Mouse (Mus musculus) testis, adult 2 months (tissue): ENCODE data around the gene Adat3. TPM values are rescaled to one million over a fixed set of nuclear protein-coding genes. Genes with fewer than 3 reads are reported as not detected.

Experiments used
- H3K27ac ChIP-seq: fragments of 200-500 bp; 2 replicates; pipeline ENCODE4 v1.5.1; 2012; ENCODE audit warnings: low read depth, low read length; ENCODE audit not compliant: control insufficient read depth, insufficient read depth
- H3K27me3 ChIP-seq: fragments of 200-500 bp; 2 replicates; pipeline ENCODE4 v1.6.1; 2012; ENCODE audit warnings: mild to moderate bottlenecking, low read length, moderate library complexity; ENCODE audit not compliant: control insufficient read depth, insufficient read depth
- H3K36me3 ChIP-seq: fragments of 200-500 bp; 2 replicates; pipeline ENCODE4 v1.6.1; 2012; ENCODE audit warnings: mild to moderate bottlenecking, low read length; ENCODE audit not compliant: control insufficient read depth, insufficient read depth
- H3K4me1 ChIP-seq: fragments of 200-500 bp; 2 replicates; pipeline ENCODE4 v1.6.1; 2012; ENCODE audit warnings: low read length; ENCODE audit not compliant: control insufficient read depth, insufficient read depth
- H3K4me3 ChIP-seq: fragments of 200-500 bp; 2 replicates; pipeline ENCODE4 v1.5.1; 2012; ENCODE audit warnings: low read depth, mild to moderate bottlenecking, low read length, moderate library complexity, mixed read lengths; ENCODE audit not compliant: control insufficient read depth
- CTCF ChIP-seq: fragments of 200-500 bp; IDR thresholded peaks from 2 replicates; pipeline ENCODE4 v1.5.1; 2012; ENCODE audit warnings: low read depth, mild to moderate bottlenecking, inconsistent platforms, low read length, moderate library complexity; ENCODE audit not compliant: control insufficient read depth, insufficient read depth, insufficient replicate concordance
- POLR2A ChIP-seq: fragments of 200-500 bp; IDR thresholded peaks from 2 replicates; pipeline ENCODE4 v1.6.1; 2012; ENCODE audit warnings: low read depth, mild to moderate bottlenecking, inconsistent platforms, low read length, moderate library complexity; ENCODE audit not compliant: control insufficient read depth
- polyA plus RNA-seq: library from polyadenylated mRNA; depleted of rRNA; stranded (reverse); fragments of >200 nt; gene quantifications from 2 replicates; pipeline ENCODE4 v1.2.3, GENCODE M21; 2012; rRNA removed

The Adat3 gene
- 46.6 and 56.1 TPM in 2 replicates for polyA plus RNA-seq

DNA sequence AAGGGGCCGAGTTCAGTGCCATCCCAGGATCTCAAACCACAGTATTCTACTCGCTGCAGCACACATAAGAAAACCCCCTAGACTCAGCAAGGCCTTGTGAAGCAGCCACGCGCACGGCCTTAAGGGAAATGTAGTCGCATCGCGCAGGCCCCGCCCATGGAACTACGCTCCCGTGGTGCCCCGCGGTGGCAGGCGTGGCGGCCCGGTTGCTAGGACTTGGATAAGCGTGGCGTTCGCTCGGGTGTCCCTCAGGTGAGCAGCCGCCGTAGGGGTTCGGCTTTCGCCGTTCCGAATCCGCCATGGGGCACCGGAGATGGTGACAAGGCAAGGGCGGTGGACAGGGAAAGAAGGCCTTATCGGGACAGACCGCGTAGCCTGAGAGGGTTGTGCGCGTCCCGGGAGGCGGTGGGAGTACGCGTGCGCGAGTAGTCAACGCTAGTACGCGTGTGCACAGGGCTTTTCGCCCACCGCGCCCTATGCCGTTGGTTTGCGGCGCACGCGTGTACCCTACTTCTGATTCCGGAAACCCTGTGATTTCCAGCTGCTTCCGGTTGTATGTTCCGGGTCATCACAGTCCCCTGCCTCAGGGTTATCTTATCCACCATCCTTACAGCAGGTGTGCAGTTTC, at the start of gene Adat3, which contains the start of gene Scamp4:
Gene Adat3, plus strand, starts transcription at position 183 of the 628 bp plus-strand sequence.
Gene Scamp4, plus strand, starts transcription at position 175 of the 628 bp plus-strand sequence.
- Histone ChIP-seq H3K4me3 (peak within 1 kb of the TSS; percentile 98), H3K4me1 (peaks cover 12% of the 10 kb centered on the region), H3K27ac (peak within 1 kb of the TSS; percentile 98), H3K36me3 (no peaks in the 10 kb centered on the region), H3K27me3 (no peaks in the 10 kb centered on the region)
- TF ChIP-seq CTCF (no peak), POLR2A (peak; percentile 93)

DNA sequence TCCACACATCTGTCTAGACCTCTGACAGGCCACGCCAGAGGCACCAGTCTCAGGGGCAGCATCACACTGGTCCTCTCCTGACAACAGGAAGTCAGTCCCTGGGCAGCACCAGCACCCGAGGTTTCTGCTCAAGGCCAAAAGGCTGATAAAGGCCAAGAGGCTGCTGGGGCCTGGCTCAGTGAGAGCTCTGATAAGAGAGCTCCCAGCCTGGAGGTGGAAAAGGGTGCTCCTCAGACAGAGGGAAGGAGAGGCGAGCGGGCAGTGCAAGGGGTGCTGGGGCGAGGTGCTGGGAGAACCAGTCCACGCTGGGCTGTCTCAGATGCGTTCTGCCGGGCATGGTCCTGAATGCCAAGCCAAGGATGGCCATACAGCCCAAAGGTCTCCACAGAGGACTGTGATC, 49.1 kb upstream of the Adat3 start:
- Histone ChIP-seq H3K27me3 (no peaks in the 10 kb centered on the region), H3K36me3 (no peaks in the 10 kb centered on the region), H3K27ac (peak overlapping the region; percentile 2; the same call in 1 of the 2 replicates), H3K4me3 (no peak overlapping the region), H3K4me1 (peaks cover 19% of the 10 kb centered on the region)
- TF ChIP-seq CTCF, result no peak
- no peak for TF ChIP-seq POLR2A

GRCm38 (mm10) chr10:80553997-80554396, 48.7 kb upstream of the Adat3 start:
- peaks cover 19% of the 10 kb centered on the region for H3K4me1 ChIP-seq
- no peaks in the 10 kb centered on the region for H3K27me3 ChIP-seq
- no peak for TF ChIP-seq CTCF
- peak; percentile 29; the same call in 1 of the 2 replicates for TF ChIP-seq POLR2A
- H3K4me3 ChIP-seq, result no peak overlapping the region
- H3K27ac ChIP-seq, result peak overlapping the region; percentile 2; the same call in 1 of the 2 replicates
- H3K36me3 ChIP-seq, result no peaks in the 10 kb centered on the region

DNA sequence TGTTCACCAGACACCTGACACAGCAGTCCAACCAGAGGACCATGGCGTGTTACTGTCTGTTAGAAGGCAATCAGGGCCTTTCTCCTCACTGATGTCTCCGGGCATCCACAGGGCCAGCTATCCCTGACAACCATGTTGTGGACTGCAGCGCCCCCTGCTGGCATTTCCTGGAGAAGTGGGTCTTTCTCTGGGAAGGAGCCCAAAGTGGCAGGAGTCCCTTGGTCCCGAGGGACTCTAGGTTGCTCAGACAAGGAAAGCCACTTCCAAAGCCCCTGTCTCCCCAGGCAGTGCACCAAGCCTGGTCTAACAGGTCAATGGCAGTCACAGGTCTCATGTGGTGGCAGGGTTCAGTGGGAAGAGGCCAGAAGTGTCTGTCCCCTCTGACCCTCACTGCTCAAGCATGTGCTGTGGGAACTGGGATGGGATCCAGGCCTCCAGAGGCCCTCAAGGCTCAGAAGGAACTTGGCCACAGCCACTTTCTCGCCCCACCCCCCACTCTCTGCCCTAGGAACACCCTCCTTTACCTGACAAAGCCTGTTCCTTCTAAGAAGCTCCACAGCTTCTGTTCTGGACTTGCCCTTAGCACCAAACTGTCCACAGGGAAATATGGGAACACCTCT, 45.2 kb upstream of the Adat3 start:
- Histone ChIP-seq H3K4me3 (no peak overlapping the region), H3K27ac (no peak overlapping the region), H3K4me1 (peaks cover 29% of the 10 kb centered on the region), H3K27me3 (no peaks in the 10 kb centered on the region), H3K36me3 (no peaks in the 10 kb centered on the region)
- TF ChIP-seq POLR2A (no peak), CTCF (peak; percentile 77; the same call in 1 of the 2 replicates)

GRCm38 (mm10) chr10:80559431-80559830, 43.2 kb upstream of the Adat3 start:
- no peak overlapping the region for H3K27ac ChIP-seq
- H3K36me3 ChIP-seq, result no peaks in the 10 kb centered on the region
- peaks cover 24% of the 10 kb centered on the region for H3K4me1 ChIP-seq
- no peak for TF ChIP-seq CTCF
- TF ChIP-seq POLR2A, result no peak
- H3K27me3 ChIP-seq, result no peaks in the 10 kb centered on the region
- no peak overlapping the region for H3K4me3 ChIP-seq

DNA sequence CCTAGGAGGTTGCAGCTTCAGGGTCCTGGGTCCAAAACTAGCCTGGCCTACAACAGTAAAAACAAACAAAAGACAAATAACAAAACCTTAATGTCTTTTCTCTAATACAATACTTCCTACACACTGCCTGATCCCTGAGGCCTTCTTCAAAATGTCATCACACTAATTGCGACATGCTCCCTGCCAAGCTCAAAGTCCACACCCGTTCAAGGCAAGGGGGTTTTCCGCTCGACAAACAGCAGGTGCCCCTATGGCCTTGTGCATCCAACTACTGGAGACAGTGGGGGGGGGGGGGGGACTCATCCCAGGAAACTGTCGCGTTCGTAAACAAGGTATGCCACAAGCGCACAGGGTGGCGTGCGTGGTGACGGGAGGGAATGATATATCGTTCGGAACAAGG, 42.1 kb upstream of the Adat3 start:
- Histone ChIP-seq H3K27me3 (no peaks in the 10 kb centered on the region), H3K4me3 (peak overlapping the region; percentile 99), H3K27ac (peak overlapping the region; percentile 91), H3K36me3 (no peaks in the 10 kb centered on the region), H3K4me1 (peaks cover 24% of the 10 kb centered on the region)
- no peak for TF ChIP-seq POLR2A
- TF ChIP-seq CTCF, result no peak

DNA sequence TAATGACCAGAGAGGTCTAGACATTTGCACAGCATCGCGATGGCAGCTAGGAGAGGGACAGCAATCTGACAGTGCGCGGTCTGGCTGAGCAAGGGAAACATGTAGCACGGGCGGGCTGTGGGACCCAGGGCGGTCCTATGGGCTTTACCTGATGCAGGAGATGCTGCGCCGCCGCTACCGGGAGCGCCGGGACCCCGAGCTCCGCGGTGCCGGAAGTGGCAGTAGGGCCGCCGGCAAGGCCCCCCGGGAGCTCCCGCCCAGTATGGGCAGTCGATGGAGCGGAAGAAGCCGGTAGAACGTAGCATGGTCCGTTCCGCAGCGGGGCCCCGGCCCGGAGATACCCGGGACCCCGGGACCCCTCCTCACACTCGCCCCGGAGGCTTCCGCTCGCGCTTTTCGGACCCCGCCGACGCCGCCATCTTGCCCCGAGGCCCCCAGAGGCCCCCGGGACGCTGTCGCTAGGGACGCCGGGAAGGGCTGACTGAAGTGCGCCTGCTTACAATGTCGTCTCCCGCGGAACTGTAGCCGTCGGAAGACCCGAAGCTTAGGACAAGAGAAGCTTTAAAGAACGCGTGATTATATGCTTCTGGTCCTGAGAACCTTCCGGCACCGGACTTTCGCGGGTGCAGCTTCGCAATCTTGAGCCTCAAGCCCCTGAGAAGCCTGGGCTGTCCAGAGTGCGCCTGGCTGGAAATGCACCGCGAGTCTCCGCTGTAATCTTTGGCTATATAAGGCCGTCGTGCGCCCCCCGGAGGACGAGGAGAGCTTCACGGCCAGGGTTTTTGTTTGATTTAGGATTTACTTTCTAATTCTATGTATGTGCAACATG, 41.4 kb upstream of the Adat3 start, which contains the start of gene Rexo1:
Gene Rexo1, minus strand, starts transcription at position 445 of the 829 bp plus-strand sequence.
- H3K4me1 ChIP-seq, result peaks cover 26% of the 10 kb centered on the region
- H3K27me3 ChIP-seq, result no peaks in the 10 kb centered on the region
- H3K27ac ChIP-seq, result peak within 1 kb of the TSS; percentile 91
- no peaks in the 10 kb centered on the region for H3K36me3 ChIP-seq
- TF ChIP-seq CTCF (peak; percentile 51; the same call in 1 of the 2 replicates), POLR2A (peak; percentile 38)
- peak within 1 kb of the TSS; percentile 99 for H3K4me3 ChIP-seq
